Mouse (Mus musculus): ENCODE data around the gene Nek7.

- TF ChIP-seq CTCF (IDR thresholded peaks at IDR 0.05; ENCODE audit: borderline replicate concordance, extremely low read depth, insufficient read depth, insufficient read length) (no peak), POLR2A (IDR thresholded peaks at IDR 0.05; ENCODE audit: borderline replicate concordance, extremely low read depth, insufficient read depth, insufficient read length, poor library complexity, severe bottlenecking) (no peak)
Observed at GRCm38 (mm10) chr1:138592466-138592865, 27.5 kb downstream of the Nek7 start.

All from brain, embryonic 14.5 days (tissue).